Mouse (Mus musculus) E14TG2a.4 (cell line): Measurements from ENCODE around the gene Exoc6b.

Experiments used
- CTCF ChIP-seq: conservative IDR thresholded peaks from 2 replicates; pipeline ENCODE4 v1.5.1; 2014; ENCODE audit warnings: low read length
- NANOG ChIP-seq: IDR thresholded peaks from 2 replicates; pipeline ENCODE4 v1.6.1; 2014; ENCODE audit warnings: borderline replicate concordance, low read length, mixed read lengths
- POU5F1 ChIP-seq: IDR thresholded peaks from 2 replicates; pipeline ENCODE4 v1.6.1; 2014; ENCODE audit warnings: low read length, borderline replicate concordance

DNA sequence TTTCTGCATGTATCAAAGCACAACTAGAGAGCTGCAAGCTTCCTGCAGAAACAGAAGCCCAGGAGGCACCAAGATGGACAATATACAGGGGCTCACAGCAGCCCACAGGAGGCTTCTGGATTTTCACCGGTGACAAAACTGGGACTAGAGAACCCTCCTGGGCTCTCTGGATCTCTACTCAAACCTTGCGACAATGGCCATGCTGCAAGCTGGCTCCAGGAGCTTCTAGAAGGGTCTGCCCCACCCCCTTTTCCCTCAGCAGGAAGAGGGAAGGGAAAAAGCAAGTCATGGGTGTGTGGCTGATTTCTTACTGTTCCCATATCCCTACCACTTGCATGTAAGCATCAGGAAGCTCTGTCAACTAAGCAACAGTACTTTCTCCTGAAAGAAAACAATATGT, 437.7 kb downstream of the Exoc6b start:
- TF ChIP-seq CTCF (no peak), POU5F1 (no peak), NANOG (no peak)
